Mouse (Mus musculus) gastrocnemius, adult 2 months (tissue): ENCODE data around the gene Plcl2. TPM values are rescaled to one million over a fixed set of nuclear protein-coding genes. Genes with fewer than 3 reads are reported as not detected.
"Not testable (repeated sequence)": the region's sequence is repeated elsewhere in the genome, so short reads cannot be mapped to it uniquely, and the experiment has no call there.

Source experiments
- DNase-seq: peaks from one replicate; pipeline ENCODE4 v3.0.0; 2022
- H3K27ac ChIP-seq: fragments of 200-600 bp; 2 replicates; pipeline ENCODE4 v1.8.1; 2022; ENCODE audit warnings: mild to moderate bottlenecking
- H3K4me3 ChIP-seq: fragments of 200-600 bp; 2 replicates; pipeline ENCODE4 v1.8.1; 2022; ENCODE audit warnings: mild to moderate bottlenecking, moderate library complexity
- CTCF ChIP-seq: fragments of 200-600 bp; IDR thresholded peaks from 2 replicates; pipeline ENCODE4 v1.8.1; 2022; ENCODE audit warnings: antibody characterized with exemption, mild to moderate bottlenecking, moderate library complexity
- intact Hi-C: fragments of 180-260 bp; cut with DNase I; formaldehyde crosslinking; loops from one replicate; pipeline ENCODE4 v1.15.1; 2025
- total RNA-seq, 2 experiments: library from RNA; stranded (reverse); gene quantifications; 2 replicates each; pipeline ENCODE4 v1.2.3; 2021

Plcl2 gene
- total RNA-seq, 2 experiments from 2014 or later: 31.0 to 37.2 TPM

- Histone ChIP-seq H3K4me3 (no peak overlapping the region), H3K27ac (no peak overlapping the region)
- intact Hi-C loops: no loop called here
- TF ChIP-seq CTCF: no peak
- no peak for DNase-seq
Measured at GRCm38 (mm10) chr17:50621996-50622395, 112.8 kb downstream of the Plcl2 start.

GRCm38 (mm10) chr17:50625584-50625983 lies 116.4 kb downstream of the Plcl2 start:
- Histone ChIP-seq H3K27ac (no peak overlapping the region), H3K4me3 (no peak overlapping the region)
- no peak for TF ChIP-seq CTCF
- no peak for DNase-seq
- intact Hi-C loops: loop anchor here (5.0 kb wide), 4 partner anchors 118 to 333 kb away; partner anchors contain the start of genes Dazl and Plcl2

GRCm38 (mm10) chr17:50627658-50628057 lies 118.5 kb downstream of the Plcl2 start:
- Histone ChIP-seq H3K27ac (no peak overlapping the region), H3K4me3 (no peak overlapping the region)
- no peak for DNase-seq
- intact Hi-C loops: loop anchor here (5.0 kb wide), 4 partner anchors 120 to 335 kb away; partner anchors contain the start of genes Dazl and Plcl2
- no peak for TF ChIP-seq CTCF

GRCm38 (mm10) chr17:50628716-50629115 lies 119.5 kb downstream of the Plcl2 start:
- Histone ChIP-seq H3K4me3 (no peak overlapping the region), H3K27ac (no peak overlapping the region)
- TF ChIP-seq CTCF: peak; percentile 69
- DNase-seq: no peak
- intact Hi-C loops: loop anchor here (5.0 kb wide), 4 partner anchors 121 to 336 kb away; partner anchors contain the start of genes Dazl and Plcl2

GRCm38 (mm10) chr17:50630992-50631391 lies 121.8 kb downstream of the Plcl2 start:
- DNase-seq, H3K27ac ChIP-seq, intact Hi-C loops, H3K4me3 ChIP-seq: not testable (repeated sequence)

- Histone ChIP-seq H3K4me3 (no peak overlapping the region), H3K27ac (peak overlapping the region; percentile 24; the same call in 1 of the 2 replicates)
- intact Hi-C loops: no loop called here
- no peak for TF ChIP-seq CTCF
- no peak for DNase-seq
Measured at GRCm38 (mm10) chr17:50634008-50634871, 125.0 kb downstream of the Plcl2 start.

- H3K27ac ChIP-seq: no peak overlapping the region
- no peak for TF ChIP-seq CTCF
- DNase-seq: no peak
- intact Hi-C loops: no loop called here
- no peak overlapping the region for H3K4me3 ChIP-seq
Measured at GRCm38 (mm10) chr17:50635961-50636585, 126.9 kb downstream of the Plcl2 start.

GRCm38 (mm10) chr17:50638791-50639190 lies 129.6 kb downstream of the Plcl2 start:
- no peak for DNase-seq
- H3K27ac ChIP-seq: no peak overlapping the region

GRCm38 (mm10) chr17:50641076-50641610 lies 131.9 kb downstream of the Plcl2 start:
- no peak for TF ChIP-seq CTCF
- Histone ChIP-seq H3K27ac (no peak overlapping the region), H3K4me3 (no peak overlapping the region)
- DNase-seq: no peak
- intact Hi-C loops: no loop called here

More at GRCm38 (mm10) chr17:50638791-50639190, 129.6 kb downstream of the Plcl2 start:
- H3K4me3 ChIP-seq: no peak overlapping the region
- intact Hi-C loops: no loop called here
- TF ChIP-seq CTCF: no peak

GRCm38 (mm10) chr17:50641879-50642278 lies 132.7 kb downstream of the Plcl2 start:
- Histone ChIP-seq H3K4me3 (no peak overlapping the region), H3K27ac (no peak overlapping the region)
- no peak for DNase-seq
- intact Hi-C loops: no loop called here
- no peak for TF ChIP-seq CTCF

- H3K27ac ChIP-seq: peak overlapping the region; percentile 66
- TF ChIP-seq CTCF: peak; percentile 30
- intact Hi-C loops: no loop called here
- peak; percentile 76 for DNase-seq
- H3K4me3 ChIP-seq: no peak overlapping the region
Measured at GRCm38 (mm10) chr17:50643356-50643755, 134.2 kb downstream of the Plcl2 start.

- no peak for DNase-seq
- no peak for TF ChIP-seq CTCF
- Histone ChIP-seq H3K4me3 (no peak overlapping the region), H3K27ac (peak overlapping the region; percentile 66; the same call in 1 of the 2 replicates)
- intact Hi-C loops: no loop called here
Measured at GRCm38 (mm10) chr17:50643989-50644388, 134.8 kb downstream of the Plcl2 start.

GRCm38 (mm10) chr17:50648141-50648540 lies 138.9 kb downstream of the Plcl2 start:
- H3K27ac ChIP-seq, DNase-seq, intact Hi-C loops, H3K4me3 ChIP-seq: not testable (repeated sequence)
